Mouse (Mus musculus): ENCODE measurements at regions not wholly inside any gene's neighbourhood (a gene's known extent, or its start where the extent isn't known, plus 50 kb on each side); places are given as distances from the start of the nearest gene placed in this dataset.

DNA sequence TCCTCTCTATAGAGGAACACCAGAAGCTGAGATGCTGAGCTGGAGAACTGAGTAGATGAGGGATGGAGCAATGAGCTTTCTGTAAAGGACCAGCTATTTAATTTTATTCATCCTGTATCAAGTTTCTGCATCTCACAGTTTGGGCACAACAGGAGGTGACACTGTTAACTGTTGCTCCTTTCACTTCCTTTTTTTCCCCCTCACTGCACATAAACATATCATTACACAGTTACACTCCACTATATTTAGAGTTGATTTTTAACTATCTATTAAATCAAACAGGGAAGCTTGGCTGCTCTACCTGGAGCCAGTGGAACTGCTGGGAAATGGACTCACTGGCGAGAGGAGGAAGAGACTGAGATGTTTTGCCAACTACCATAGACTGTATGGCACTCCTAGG is 509.4 kb downstream of the Rnf144a start:
- DNase-seq (ENCODE audit: low spot score in 2 of 2): no peak

DNA sequence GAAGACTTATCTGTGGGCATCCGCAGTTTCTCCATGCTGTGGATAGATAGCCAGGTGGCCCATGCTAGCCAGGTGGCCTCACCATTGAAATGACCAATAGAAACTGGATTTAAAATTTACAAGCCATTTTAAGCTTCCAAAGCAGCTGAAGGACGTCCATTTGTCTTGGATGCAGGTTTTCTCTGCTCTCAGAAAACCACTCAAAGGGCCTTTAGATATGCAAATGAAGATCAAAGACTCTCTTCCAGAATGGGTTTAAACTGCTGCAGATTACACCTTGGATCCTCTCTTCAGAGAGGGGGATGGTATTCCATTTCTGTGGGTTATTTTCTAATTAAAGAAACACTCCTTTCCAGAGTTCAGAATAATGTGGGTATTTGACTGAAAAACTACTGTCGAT is 518.5 kb downstream of the Rnf144a start:
- no peak for DNase-seq (ENCODE audit: low spot score in 2 of 2)

- DNase-seq (ENCODE audit: low spot score in 2 of 2): no peak
Observed at GRCm38 (mm10) chr12:25895691-25896090, 519.4 kb downstream of the Rnf144a start.

- DNase-seq (ENCODE audit: low spot score in 2 of 2): no peak
Observed at GRCm38 (mm10) chr12:25891391-25892167, 523.5 kb downstream of the Rnf144a start.

DNA sequence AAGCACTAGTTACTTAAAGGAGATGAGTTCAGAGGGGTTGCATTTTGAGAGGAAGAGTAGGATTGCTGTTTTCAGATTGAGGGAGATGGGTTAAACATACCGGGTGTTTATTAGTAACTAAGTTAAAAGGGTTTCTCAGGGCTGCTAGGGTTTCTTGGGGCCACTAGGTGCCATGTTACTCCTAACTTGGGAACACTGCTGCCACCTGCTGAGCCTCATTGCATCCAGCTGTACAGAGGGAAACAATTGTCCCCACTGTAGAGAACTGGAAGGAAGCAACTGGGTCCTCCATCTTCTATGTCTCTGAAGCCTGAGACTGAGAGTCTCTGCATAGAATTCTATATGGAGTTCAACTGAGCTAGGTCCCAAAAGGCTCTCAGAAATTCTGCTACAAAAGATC is 524.3 kb downstream of the Rnf144a start:
- DNase-seq (ENCODE audit: low spot score in 2 of 2): no peak

DNA sequence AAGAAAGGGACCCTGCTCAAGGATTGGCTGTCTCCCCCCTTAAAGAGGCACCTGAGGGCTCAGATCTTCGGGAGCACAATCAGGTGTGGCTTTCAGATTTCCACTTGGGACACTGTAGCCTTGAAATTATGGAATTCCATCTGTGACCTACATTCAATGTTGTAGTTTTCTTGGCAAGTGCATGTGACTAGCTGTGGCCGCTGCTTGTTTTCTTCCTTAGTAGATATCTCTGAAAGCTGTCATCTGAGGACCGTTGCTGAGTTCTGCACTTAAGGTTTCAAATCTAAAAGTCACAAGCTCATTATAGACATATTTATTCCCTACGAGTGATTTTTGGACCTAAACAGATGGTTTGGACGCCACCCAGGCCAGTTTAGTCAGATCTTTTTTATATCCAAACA is 531.3 kb downstream of the Rnf144a start:
- DNase-seq (ENCODE audit: low spot score in 2 of 2): no peak

DNA sequence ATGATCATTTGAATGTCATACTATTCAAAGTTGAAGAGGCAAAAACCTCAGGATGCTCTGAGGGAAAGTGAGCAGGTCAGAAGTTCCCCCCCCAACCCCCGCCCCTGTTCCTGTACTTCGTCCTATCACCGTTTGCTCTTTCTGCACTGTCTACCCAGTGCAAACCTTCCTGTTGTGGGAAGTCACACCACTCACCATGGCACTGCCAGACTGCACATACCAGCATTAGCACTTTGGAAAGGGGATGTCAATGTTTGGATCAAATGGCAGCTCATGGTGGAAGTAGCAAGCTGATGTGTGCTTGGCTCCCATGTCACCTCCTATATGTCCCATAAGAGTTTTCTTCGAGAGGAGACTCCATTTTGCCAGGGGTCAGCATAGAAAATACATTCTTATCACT is 543.2 kb downstream of the Rnf144a start:
- no peak for DNase-seq (ENCODE audit: low spot score in 2 of 2)

DNA sequence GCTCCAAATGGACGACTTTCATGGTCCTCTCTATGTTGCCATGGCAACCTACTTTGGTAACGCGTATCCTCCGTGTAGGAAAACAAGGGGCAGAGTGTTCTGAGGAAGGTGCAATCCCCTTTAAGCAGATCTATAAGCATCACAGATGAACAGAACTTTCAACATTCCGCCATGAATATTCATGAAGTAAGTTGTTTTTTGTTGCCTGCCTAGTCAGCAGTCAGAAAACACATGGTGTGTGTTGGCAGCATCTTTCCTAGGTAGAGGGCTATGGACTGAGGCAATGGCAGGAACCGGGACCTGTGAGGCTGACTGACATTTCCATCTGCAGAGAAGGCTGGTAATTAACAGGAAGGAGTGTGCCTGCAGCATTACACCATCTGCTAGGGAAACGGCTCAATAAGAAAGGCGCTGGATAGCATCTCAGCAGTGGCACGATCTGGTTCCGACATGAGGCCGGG is 544.0 kb downstream of the Rnf144a start:
- DNase-seq (ENCODE audit: low spot score in 2 of 2): no peak

DNA sequence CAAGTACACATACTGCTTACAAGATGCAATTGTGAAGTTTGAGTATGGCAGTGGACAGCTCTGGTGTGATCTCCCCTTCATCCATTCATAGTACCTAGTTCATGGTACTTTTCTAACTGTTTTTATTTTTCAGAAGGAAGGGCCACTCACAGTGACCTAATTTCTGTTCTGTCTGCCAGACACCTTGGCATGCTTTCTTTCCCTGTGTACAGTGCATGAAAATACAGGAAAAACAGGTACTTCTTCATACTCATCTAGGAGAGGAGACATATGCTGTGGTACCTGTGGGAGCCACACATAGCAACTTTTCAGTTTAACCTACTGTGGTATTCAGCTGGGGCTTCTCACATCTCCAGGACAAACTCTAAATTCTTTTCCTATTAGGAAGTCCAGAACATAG is 545.2 kb downstream of the Rnf144a start:
- no peak for DNase-seq (ENCODE audit: low spot score in 2 of 2)

- no peak for DNase-seq (ENCODE audit: low spot score in 2 of 2)
Observed at GRCm38 (mm10) chr12:25865063-25865462, 550.0 kb downstream of the Rnf144a start.

DNA sequence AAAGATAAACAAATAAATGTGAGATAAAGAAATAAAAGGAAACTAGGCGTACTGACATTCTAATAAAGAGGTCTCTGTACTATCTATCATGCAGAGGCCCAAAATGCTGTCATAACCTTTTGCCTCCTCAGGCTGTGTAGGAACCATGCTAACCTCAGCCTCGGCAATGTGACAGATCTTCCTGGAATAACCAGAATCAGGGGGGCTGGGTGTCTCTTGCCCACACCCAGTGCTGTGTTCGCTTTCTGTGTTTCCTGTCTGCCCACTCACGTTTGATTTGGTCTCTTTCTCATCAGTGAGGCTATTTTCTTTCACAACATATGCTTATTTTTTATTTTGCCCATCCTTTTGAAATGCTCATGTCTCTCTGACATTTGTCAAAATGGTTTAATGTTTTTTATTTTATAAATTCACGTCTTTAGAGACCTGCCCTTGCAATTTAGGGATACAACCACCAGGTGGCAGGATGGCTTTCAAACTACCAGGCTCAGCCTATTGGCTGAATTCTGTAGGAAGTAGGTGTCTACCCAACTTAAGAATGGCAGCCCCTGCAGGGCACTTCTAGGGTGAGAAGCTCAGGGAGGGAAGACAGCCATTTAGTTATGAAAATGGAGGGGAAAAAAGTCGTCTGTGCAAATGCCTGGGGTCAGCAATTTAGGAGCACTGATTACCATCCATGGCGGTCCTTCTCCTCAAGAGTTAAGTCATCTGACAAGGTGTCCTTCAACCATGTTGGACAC is 550.8 kb downstream of the Rnf144a start:
- DNase-seq (ENCODE audit: low spot score in 2 of 2): no peak

GRCm38 (mm10) chr12:25861100-25861499 is 554.0 kb downstream of the Rnf144a start:
- DNase-seq (ENCODE audit: low spot score in 2 of 2): no peak

GRCm38 (mm10) chr12:25858397-25858796 is 556.7 kb downstream of the Rnf144a start:
- DNase-seq (ENCODE audit: low spot score in 2 of 2): peak in 1 of 2 experiments; percentile 49

DNA sequence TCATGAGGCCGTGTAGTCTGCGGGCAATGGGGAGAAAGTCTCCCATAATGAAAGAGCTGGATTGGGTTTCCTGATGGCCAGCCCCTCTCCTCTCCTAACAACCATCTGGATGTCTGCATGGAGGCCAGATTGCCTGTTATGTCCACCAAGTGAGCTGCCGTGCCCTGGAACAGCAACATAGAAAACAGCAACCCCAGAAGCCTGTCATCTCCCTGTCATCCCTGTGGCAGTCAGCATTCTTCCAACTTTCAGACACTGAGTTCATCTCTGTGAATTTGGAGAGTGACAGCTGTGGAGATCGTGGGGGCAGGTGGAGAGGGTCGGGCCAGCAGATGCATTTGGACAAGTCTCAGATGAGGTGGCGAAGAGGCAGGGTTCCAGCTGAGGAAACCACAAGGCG is 585.0 kb downstream of the Rnf144a start:
- no peak for DNase-seq (ENCODE audit: low spot score in 2 of 2)

DNA sequence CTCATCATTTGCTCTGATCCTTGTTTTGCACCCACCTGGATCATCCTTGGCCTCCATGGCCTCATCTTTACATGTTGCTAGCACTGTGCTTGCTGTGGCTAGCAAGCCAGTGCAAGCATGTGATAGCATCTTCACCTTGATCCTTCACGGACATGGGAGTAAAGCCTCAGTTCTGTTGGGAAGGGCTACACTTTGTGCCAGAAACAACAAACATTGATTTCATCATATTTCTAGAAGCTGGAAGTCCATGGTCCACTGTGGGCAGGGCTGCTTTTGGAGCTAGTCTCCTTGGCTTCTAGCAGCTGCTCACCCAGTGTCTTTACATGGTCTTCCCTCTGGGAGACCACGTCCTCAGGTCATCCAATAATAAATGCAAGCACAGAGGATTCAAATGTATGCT is 587.1 kb downstream of the Rnf144a start:
- no peak for DNase-seq (ENCODE audit: low spot score in 2 of 2)

GRCm38 (mm10) chr12:25826928-25827327 is 588.1 kb downstream of the Rnf144a start:
- no peak for DNase-seq (ENCODE audit: low spot score in 2 of 2)

GRCm38 (mm10) chr12:25826451-25826850 is 588.6 kb downstream of the Rnf144a start:
- DNase-seq (ENCODE audit: low spot score in 2 of 2): no peak

- no peak for DNase-seq (ENCODE audit: low spot score in 2 of 2)
Observed at GRCm38 (mm10) chr12:25816248-25816647, 598.8 kb downstream of the Rnf144a start.

DNA sequence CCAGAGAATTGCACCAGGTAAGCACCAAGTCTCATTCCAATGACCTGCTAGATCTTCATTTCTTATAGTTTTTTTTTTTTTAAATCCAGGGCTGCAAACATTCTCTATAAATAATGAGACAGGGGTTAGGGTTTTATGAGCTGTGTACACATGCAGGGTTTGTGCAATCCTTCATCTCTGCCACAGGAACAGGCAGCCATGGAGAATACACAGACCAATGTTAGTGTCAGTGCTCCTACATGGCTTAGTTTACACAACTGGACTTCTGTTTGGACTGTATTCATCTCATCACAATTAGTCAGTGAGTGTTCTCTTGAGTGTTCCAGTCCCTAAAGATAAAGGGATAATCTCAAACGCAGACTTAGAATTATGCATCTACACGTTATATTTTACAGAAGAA is 620.0 kb downstream of the Rnf144a start:
- DNase-seq (ENCODE audit: low spot score in 2 of 2): no peak

- DNase-seq (ENCODE audit: low spot score in 2 of 2): no peak
Observed at GRCm38 (mm10) chr12:25794571-25794970, 620.5 kb downstream of the Rnf144a start.

GRCm38 (mm10) chr12:25792571-25793075 is 622.4 kb downstream of the Rnf144a start:
- no peak for DNase-seq (ENCODE audit: low spot score in 2 of 2)

DNA sequence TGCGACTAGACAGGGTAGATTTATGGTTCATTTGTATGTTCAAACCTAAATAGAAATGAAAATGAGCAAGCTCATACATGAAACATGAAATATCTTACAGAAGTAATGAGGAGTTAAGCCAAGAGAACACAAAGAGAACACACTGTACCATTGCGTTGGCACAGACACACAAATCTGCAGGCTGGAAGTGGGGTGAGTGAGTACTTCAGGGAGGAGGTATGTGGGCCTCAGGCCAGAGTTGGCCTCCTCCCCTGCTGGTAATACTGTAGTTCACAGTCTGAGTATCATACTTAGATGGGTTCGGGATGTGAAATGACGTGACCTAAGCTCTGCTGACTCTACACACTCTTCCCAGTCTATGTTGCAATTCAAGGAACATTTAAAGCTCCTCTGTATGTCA is 624.1 kb downstream of the Rnf144a start:
- no peak for DNase-seq (ENCODE audit: low spot score in 2 of 2)
